Mouse (Mus musculus): Measurements from ENCODE around the gene Hist1h2bj.
"Not testable (repeated sequence)": the region's sequence is repeated elsewhere in the genome, so short reads cannot be mapped to it uniquely, and the experiment has no call there.

Gene Hist1h2bj

GRCm38 (mm10) chr13:22040464-22041141, 2.4 kb upstream of the Hist1h2bj start:
- DNase-seq, result no peak

DNA sequence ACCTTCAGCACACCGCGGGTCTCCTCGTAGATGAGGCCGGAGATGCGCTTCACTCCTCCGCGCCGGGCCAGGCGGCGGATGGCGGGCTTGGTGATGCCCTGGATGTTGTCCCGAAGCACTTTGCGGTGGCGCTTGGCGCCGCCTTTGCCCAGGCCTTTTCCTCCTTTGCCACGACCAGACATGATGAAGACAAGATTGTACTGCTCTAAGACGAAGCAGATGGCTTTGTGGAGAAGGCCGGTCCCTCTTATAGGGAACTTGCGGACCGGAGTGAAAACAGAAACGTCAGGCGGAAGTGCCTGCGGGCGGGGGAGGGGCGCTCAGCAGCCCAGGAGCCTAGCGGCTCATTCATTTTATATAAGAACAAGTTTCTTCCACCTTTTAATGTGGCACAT, 1.9 kb upstream of the Hist1h2bj start, which contains the start of gene Hist1h4i:
Hist1h4i (minus strand) TSS at position 221 of the 395 bp plus-strand sequence.
- DNase-seq, result peak; percentile 94 to 96

GRCm38 (mm10) chr13:22041651-22042567, 1.1 kb upstream of the Hist1h2bj start:
- no peak for DNase-seq

GRCm38 (mm10) chr13:22043503-22044431, 753 bp downstream of the Hist1h2bj start:
- DNase-seq, result peak in 1 of 2 experiments; percentile 64

DNA sequence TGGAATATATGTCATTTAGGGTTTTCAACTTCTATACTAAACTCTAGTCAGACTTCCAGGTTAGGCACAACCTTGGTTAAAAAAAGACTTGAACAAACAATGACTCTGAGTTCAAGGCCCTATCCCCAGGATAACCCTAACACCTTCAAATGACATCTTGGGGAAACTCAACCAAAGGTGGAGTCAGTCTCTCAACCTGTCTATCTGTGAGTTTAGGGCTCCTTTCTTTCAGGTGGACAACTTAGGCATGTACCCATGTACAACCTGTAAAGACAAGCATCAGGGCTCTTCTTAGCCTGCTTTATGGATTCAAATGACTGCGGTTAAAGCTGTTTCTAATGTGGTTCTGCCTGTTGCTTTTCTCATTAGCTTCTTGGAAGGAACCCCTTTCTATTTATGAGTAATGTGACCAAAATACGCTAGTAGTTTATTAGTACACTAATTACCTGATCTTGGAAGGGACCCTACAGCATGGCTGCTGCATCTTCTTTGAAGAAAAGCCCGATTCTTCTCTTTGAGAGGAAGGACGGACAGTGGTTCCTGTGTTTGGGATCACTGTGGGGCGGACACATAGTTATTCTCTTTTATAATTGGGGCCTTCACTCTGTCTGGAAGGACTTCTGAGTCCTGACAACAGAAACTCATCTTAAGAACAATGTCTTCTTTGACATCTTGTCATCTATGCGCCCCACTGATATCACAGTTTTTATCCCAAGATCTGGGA, 1.6 kb downstream of the Hist1h2bj start:
- no peak for DNase-seq

- no peak for DNase-seq
These were observed 2.3 kb downstream of the Hist1h2bj start for GRCm38 (mm10) chr13:22045311-22045710.

DNA sequence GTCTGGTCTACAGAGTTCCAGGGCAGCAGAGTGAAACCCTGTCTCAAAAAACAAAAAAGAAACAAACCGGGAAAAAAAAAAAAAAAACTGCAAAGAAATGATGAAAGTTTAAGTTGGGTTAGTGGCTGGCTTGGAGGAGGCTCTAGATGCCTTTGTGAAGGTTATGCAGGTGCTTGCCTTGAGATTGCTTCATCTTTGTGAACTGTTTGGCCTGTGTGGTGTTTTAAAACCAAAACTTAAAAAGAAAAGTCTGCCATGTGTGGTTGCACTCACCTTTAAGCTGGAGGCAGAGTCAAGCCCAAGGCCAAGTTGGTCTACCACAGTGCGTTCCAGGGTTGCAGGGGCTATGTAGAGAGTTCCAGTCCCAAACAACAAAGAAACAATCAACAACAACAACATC, 6.0 kb downstream of the Hist1h2bj start:
- no peak for DNase-seq

GRCm38 (mm10) chr13:22049737-22050440, 6.9 kb downstream of the Hist1h2bj start:
- DNase-seq, result peak in 1 of 2 experiments; percentile 19

GRCm38 (mm10) chr13:22050591-22051522, 7.8 kb downstream of the Hist1h2bj start:
- DNase-seq, result peak; percentile 89 to 96

GRCm38 (mm10) chr13:22051523-22051859, 8.5 kb downstream of the Hist1h2bj start:
- DNase-seq, result no peak

- no peak for DNase-seq
These were observed 10.7 kb downstream of the Hist1h2bj start for GRCm38 (mm10) chr13:22053754-22054153.

- no peak for DNase-seq
These were observed 18.4 kb downstream of the Hist1h2bj start for GRCm38 (mm10) chr13:22061422-22061821.

DNA sequence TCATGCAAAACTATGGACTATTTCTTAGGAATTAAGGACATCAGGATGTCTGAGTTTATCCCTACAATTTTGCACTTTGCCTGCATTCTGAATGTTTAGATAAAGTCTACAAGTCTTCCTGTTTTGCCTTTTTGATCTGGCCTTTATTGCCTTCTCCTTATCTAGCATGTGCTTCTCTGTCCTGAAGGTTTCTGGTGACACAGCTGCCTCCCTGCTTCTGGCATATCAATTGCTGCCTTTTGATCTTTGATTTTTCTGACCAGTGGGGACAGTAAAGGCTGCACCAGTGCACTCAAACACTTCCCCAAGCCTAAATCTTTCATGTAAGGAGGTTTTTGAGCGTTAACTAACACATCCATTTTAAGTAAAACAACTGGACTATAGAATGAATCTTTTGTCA, 20.5 kb downstream of the Hist1h2bj start:
- DNase-seq, result no peak

DNA sequence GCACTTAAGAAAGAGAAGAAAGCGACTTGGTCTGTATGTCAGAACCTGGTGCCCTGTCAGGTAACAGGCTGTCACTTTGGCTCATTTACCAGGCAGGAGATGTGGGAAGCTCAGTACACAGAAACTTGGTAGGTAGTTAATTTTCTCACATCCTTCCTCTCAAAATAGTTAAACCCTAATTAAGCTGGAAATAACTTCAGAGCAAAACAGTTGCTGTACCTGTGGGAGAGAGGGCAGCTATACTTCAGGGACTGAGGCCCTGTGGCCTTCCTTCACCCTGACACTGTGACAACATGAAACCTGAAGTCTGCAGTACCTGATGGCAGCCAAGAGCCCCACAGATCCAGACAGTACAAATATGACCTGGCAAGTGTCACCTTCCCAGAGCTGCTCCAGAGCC, 41.1 kb downstream of the Hist1h2bj start, which contains the start of gene Vmn1r188:
Vmn1r188 (plus strand) TSS at position 301 of the 400 bp plus-strand sequence.
- DNase-seq, result not testable (repeated sequence)

All from kidney, postnatal 36 days (tissue).